In genomic region chr5:124637300-124637699, GRCm38 (mm10) we compare ENCODE assay signal across 12 mouse cellular contexts. TPM values are rescaled to one million over a fixed set of nuclear protein-coding genes. Genes with fewer than 3 reads are reported as not detected.
DNase-seq lines count a peak whose midpoint lies in the region; ATAC-seq and TF ChIP-seq lines count a peak whose summit lies in the region.
"Had no signal": no experiment of that assay in that cellular context is flagged by ENCODE, and none has a peak within 500 bp of the region (broad histone marks: within the 10 kb centered on the region; RNA-seq: fewer than 3 reads in every experiment).

No protein-coding gene starts in this region.

- DNase-seq in gastrocnemius, postnatal 14 days = peak; percentile 27
- no peak for DNase-seq in gastrocnemius, adult 18-20 months (ENCODE audit: low spot score)
- DNase-seq in spleen, adult 18-20 months = peak; percentile 47
- no peak for DNase-seq in spleen, postnatal 14 days (ENCODE audit: low spot score in 2 of 2)
- no peak for DNase-seq in lung, postnatal 0 days (ENCODE audit: low spot score)
- no peak for DNase-seq in frontal cortex, postnatal 10 days (ENCODE audit: low spot score in 2 of 2)
- no peak for DNase-seq in c-Kit-positive CD71-positive TER-119-positive erythroid progenitor cells, embryonic 14.5 days (ENCODE audit: low spot score)
- DNase-seq: heart, adult 11 months had no signal

- H3K27me3 ChIP-seq in small intestine, adult 2 months (ENCODE audit: control insufficient read depth, insufficient read depth, low read length) = no peaks in the 10 kb centered on the region
- H3K27me3 ChIP-seq in lung, postnatal 0 days (replicated peaks; ENCODE audit: insufficient read depth, low read length) = no peaks in the 10 kb centered on the region
- H3K27me3 ChIP-seq: lung, embryonic 15.5 days; midbrain, embryonic 15.5 days had no signal

- no peak for ATAC-seq in lung, postnatal 0 days
- ATAC-seq: midbrain, embryonic 15.5 days had no signal

- H3K4me2 ChIP-seq in lung, postnatal 0 days (replicated peaks; ENCODE audit: low read depth, low read length) = no peak overlapping the region
- H3K4me2 ChIP-seq: lung, embryonic 15.5 days; midbrain, embryonic 15.5 days had no signal

- intact Hi-C loops in gastrocnemius, postnatal 14 days (cut with DNase I; ENCODE audit: low total_unique reads) = no loop called here

- no peak overlapping the region for H3K9ac ChIP-seq in lung, postnatal 0 days (replicated peaks; ENCODE audit: low read depth)
- H3K9ac ChIP-seq: lung, embryonic 15.5 days; midbrain, embryonic 15.5 days had no signal

- TF ChIP-seq POLR2A in small intestine, adult 2 months (IDR thresholded peaks at IDR 0.05; ENCODE audit: low read depth, low read length) = no peak

- TF ChIP-seq EP300 in lung, postnatal 0 days (IDR thresholded peaks at IDR 0.05) = no peak

- no peak for TF ChIP-seq CTCF in small intestine, adult 2 months (IDR thresholded peaks at IDR 0.05; ENCODE audit: extremely low read depth, insufficient read length, insufficient replicate concordance, low read depth, low read length)
- TF ChIP-seq CTCF in lung, postnatal 0 days (IDR thresholded peaks at IDR 0.05) = no peak

- 80% methylated on average over 11 of the region's 11 CpGs for WGBS in small intestine, adult 2 months
- WGBS in lung, postnatal 0 days = 84% methylated on average over 11 of the region's 11 CpGs

- H3K36me3 ChIP-seq in small intestine, adult 2 months (ENCODE audit: control insufficient read depth, insufficient read depth, low read length) = peaks cover 81% of the 10 kb centered on the region
- peaks cover 47% of the 10 kb centered on the region for H3K36me3 ChIP-seq in lung, postnatal 0 days (ENCODE audit: insufficient read depth, low read length)

- H3K4me3 ChIP-seq in small intestine, adult 2 months (ENCODE audit: low read depth, low read length) = peak overlapping the region; percentile 6; the same call in 1 of the 2 replicates
- H3K4me3 ChIP-seq in lung, postnatal 0 days (ENCODE audit: low read depth, low read length) = no peak overlapping the region
- H3K4me3 ChIP-seq: lung, embryonic 15.5 days; midbrain, embryonic 15.5 days had no signal

- H3K4me1 ChIP-seq in small intestine, adult 2 months (ENCODE audit: control insufficient read depth, insufficient read depth, insufficient read length, low read length) = peaks cover 4% of the 10 kb centered on the region
- H3K4me1 ChIP-seq in lung, postnatal 0 days (ENCODE audit: insufficient read depth, low read depth, low read length) = no peaks in the 10 kb centered on the region
- H3K4me1 ChIP-seq: lung, embryonic 15.5 days; midbrain, embryonic 15.5 days had no signal

- no peaks in the 10 kb centered on the region for H3K9me3 ChIP-seq in lung, postnatal 0 days (ENCODE audit: low read length)
- H3K9me3 ChIP-seq: lung, embryonic 15.5 days; midbrain, embryonic 15.5 days had no signal

- H3K27ac ChIP-seq in small intestine, adult 2 months (ENCODE audit: insufficient read depth, low read depth, low read length) = 0 out of 2 replicates have a peak overlapping the region, but pooled peaks have one; percentile 3
- H3K27ac ChIP-seq in lung, postnatal 0 days (ENCODE audit: low read length) = no peak overlapping the region
- H3K27ac ChIP-seq: kidney, postnatal 0 days; lung, embryonic 15.5 days; midbrain, embryonic 15.5 days had no signal

RNA-seq across cellular contexts. Expression of gene Atp6v0a2, which starts 8.9 kb away (rescaled TPM):
- total RNA-seq in gastrocnemius, postnatal 14 days (2021) = 10 to 100 TPM; 18.8 to 24.3 TPM
- 10 to 100 TPM; 31.2 to 33.2 TPM for total RNA-seq in gastrocnemius, adult 18-20 months (2021)
- 56.9 and 170 TPM in 2 replicates for polyA plus RNA-seq in small intestine, adult 2 months (2012; rRNA removed)
- polyA plus RNA-seq in lung, postnatal 0 days (2015; fragmentation: Nextera tagmentation; extraction: Ambion mirVana) = 23.8 and 26.8 TPM in 2 replicates

RNA-seq across cellular contexts. Expression of gene Gtf2h3, which starts 58.4 kb away (rescaled TPM):
- 10 to 100 TPM; 14.9 to 15.0 TPM for total RNA-seq in gastrocnemius, postnatal 14 days (2021)
- total RNA-seq in gastrocnemius, adult 18-20 months (2021) = 10 to 100 TPM; 17.0 to 18.1 TPM
- polyA plus RNA-seq in small intestine, adult 2 months (2012; rRNA removed) = 8.5 and 20.0 TPM in 2 replicates
- 23.5 and 25.3 TPM in 2 replicates for polyA plus RNA-seq in lung, postnatal 0 days (2015; fragmentation: Nextera tagmentation; extraction: Ambion mirVana)

RNA-seq across cellular contexts. Expression of gene Eif2b1, which starts 58.4 kb away (rescaled TPM):
- 10 to 100 TPM; 40.2 to 42.9 TPM for total RNA-seq in gastrocnemius, postnatal 14 days (2021)
- total RNA-seq in gastrocnemius, adult 18-20 months (2021) = 10 to 100 TPM; 36.0 to 36.2 TPM
- 9.1 and 12.5 TPM in 2 replicates for polyA plus RNA-seq in small intestine, adult 2 months (2012; rRNA removed)
- polyA plus RNA-seq in lung, postnatal 0 days (2015; fragmentation: Nextera tagmentation; extraction: Ambion mirVana) = 44.4 and 46.6 TPM in 2 replicates

Comparison
In these comparisons a context has a peak if more than half of its experiments do, and no peak if none do; other contexts are left out.
1. DNase-seq: peak in gastrocnemius, postnatal 14 days (single experiment) and spleen, adult 18-20 months (2 of 2); none in gastrocnemius, adult 18-20 months (single experiment), spleen, postnatal 14 days (0 of 2), lung, postnatal 0 days (single experiment), frontal cortex, postnatal 10 days (0 of 2) and c-Kit-positive CD71-positive TER-119-positive erythroid progenitor cells, embryonic 14.5 days (single experiment).